Mouse (Mus musculus): Measurements from ENCODE around the gene Nprl3. TPM values are rescaled to one million over a fixed set of nuclear protein-coding genes. Genes with fewer than 3 reads are reported as not detected.

The Nprl3 gene
- polyA plus RNA-seq, 1 experiment from 2014 or later: 34.6 TPM

DNA sequence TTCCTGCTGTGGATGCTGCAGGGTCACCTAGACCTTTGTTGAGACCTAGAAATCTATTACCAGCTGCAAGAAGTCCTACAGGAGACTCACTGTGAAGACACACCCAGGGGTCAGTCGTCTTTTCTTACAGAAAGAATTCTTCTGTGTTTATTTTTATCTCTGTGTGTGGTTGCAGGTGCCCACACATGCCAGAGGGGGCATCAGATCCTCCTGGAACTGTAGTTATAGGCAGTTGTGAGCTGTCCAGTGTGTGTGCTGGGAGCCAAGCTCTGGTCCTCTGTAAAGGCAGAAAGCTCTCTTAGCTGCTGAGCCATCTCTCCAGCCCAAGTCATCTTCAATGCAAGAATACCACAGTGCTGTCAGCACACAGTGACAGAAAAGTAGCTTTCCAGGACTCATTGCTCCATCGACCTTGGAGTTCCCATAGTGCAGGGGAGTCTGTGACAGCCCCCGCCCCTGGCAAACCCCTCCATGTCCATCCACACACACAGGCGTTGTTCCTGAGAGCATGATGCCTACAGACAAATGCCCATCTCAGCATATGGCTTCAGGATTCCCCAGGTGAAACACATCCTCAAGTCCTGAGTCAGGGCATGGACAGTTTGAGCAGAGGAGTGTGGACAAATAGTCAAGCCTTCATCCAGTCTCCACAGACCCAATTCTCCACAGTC, 44.1 kb downstream of the Nprl3 start:
- Histone ChIP-seq H3K27ac (ENCODE audit: low read length) (peak overlapping the region; percentile 98), H3K36me3 (ENCODE audit: control insufficient read depth, insufficient read depth, low read length) (no peaks in the 10 kb centered on the region), H3K4me2 (ENCODE audit: low read depth, low read length) (no peak overlapping the region), H3K27me3 (replicated peaks; ENCODE audit: control insufficient read depth, insufficient read depth, low read length) (no peaks in the 10 kb centered on the region), H3K4me3 (ENCODE audit: low read length) (no peak overlapping the region), H3K4me1 (ENCODE audit: control insufficient read depth, insufficient read depth, low read length) (peaks cover 68% of the 10 kb centered on the region), H3K9me3 (ENCODE audit: control insufficient read depth, low read length) (no peaks in the 10 kb centered on the region), H3K9ac (ENCODE audit: low read depth, low read length) (no peak overlapping the region)
- ATAC-seq: no peak
- 72% methylated on average over 4 of the region's 4 CpGs for WGBS

DNA sequence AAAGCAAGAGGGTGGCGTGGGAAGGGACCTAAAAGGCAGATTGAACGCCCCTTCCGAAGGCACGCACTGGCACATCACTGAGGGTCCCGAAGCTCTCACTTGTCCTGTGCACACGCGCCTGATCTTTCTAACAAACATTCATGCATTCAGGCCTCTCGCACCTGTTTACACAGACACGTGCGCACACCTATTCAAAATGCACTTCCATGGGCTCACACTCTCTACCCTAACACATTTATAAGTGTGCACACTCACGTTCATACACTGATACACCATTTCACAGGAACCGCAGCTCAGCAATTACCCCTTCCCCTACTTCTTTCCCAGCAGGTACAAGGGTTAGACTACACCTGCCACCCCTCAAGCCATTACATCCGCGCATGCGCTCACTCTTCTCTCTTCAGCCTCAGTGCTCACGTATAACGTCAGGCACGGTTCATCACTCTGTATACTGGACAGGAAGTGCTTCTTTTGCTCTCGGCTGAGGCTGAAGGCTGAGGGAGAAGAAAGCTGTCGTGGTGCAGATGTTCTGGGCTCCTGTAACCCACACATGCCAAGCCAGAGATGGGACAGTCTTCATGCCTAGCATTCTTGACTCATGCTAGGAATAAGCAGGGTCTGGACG, 44.8 kb downstream of the Nprl3 start:
- Histone ChIP-seq H3K27me3 (replicated peaks; ENCODE audit: control insufficient read depth, insufficient read depth, low read length) (no peaks in the 10 kb centered on the region), H3K9ac (ENCODE audit: low read depth, low read length) (peak overlapping the region; percentile 98), H3K4me1 (ENCODE audit: control insufficient read depth, insufficient read depth, low read length) (peaks cover 72% of the 10 kb centered on the region), H3K9me3 (ENCODE audit: control insufficient read depth, low read length) (no peaks in the 10 kb centered on the region), H3K27ac (ENCODE audit: low read length) (peak overlapping the region; percentile 98), H3K4me2 (ENCODE audit: low read depth, low read length) (peak overlapping the region; percentile 72), H3K4me3 (ENCODE audit: low read length) (peak overlapping the region; percentile 92), H3K36me3 (ENCODE audit: control insufficient read depth, insufficient read depth, low read length) (no peaks in the 10 kb centered on the region)
- 6% methylated on average over 21 of the region's 21 CpGs for WGBS
- ATAC-seq: peak; percentile 11

DNA sequence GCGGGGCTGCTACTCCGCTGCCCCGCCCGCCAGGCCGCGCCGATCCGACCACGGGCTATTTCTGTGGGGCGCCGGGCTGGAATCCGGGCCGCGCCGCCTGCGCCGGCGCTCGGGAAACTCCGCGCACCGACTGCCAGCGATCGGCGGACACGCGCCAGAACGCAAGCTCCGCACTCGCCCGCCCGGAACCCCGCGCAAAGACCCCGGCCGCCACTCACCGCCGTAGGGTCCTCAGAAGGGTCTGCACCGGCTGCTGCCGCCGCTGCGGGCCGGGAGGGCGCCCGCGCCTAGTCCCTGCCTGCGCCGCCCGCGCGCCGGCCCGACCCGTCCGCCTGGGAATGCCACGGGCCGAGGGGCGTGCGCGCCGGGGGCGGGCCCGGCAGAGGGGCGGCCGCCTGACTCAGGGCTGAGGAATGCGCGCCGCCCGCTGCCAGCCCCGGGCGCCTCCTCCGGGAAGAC, 45.5 kb downstream of the Nprl3 start, which contains the start of gene Rhbdf1:
Rhbdf1 (minus strand) TSS at position 350 of the 459 bp plus-strand sequence.
- Histone ChIP-seq H3K9ac (ENCODE audit: low read depth, low read length) (peak within 1 kb of the TSS; percentile 98), H3K9me3 (ENCODE audit: control insufficient read depth, low read length) (no peaks in the 10 kb centered on the region), H3K27me3 (replicated peaks; ENCODE audit: control insufficient read depth, insufficient read depth, low read length) (no peaks in the 10 kb centered on the region), H3K27ac (ENCODE audit: low read length) (peak within 1 kb of the TSS; percentile 98), H3K4me1 (ENCODE audit: control insufficient read depth, insufficient read depth, low read length) (peaks cover 67% of the 10 kb centered on the region), H3K4me3 (ENCODE audit: low read length) (peak within 1 kb of the TSS; percentile 92), H3K36me3 (ENCODE audit: control insufficient read depth, insufficient read depth, low read length) (no peaks in the 10 kb centered on the region), H3K4me2 (ENCODE audit: low read depth, low read length) (peak within 1 kb of the TSS; percentile 72)
- peak; percentile 43 for ATAC-seq
- under 1% methylated on average over 50 of the region's 72 CpGs for WGBS

DNA sequence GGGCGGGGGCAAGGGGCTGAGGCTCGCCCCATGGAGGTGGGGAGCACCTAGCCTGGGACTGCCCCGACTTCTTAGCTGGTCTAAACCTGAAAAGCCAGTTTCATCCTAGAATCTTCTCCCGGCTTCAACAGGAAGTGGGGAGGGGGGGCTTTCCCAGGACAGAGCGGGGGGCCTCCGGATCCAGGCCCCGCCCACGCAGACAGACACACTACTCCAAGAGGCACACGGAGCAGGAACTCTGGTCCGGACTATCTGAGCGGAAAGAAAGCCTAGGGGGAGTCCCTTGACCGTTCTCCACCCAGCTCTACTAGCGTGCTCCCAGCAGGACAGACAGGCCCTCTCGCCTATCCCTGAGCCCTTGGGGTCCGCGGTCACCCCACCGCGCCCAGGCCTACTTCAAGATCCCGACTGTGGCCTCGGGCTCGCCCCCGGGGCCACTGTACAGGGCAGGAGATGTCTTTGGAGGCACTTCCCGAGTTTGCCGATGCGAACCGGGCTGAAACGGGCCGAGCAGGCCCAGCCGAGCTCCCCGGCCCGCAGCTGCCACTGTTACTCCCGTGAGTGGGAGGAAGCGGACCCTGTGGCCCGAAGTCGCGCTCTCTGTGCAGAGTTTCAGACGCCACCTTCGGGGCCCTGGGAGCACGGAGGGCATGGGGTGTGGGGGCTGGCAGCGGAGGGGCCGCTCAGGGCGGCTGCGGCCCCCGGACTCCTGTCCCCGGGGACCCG, 46.1 kb downstream of the Nprl3 start:
- H3K36me3 ChIP-seq (ENCODE audit: control insufficient read depth, insufficient read depth, low read length): no peaks in the 10 kb centered on the region
- H3K27me3 ChIP-seq (replicated peaks; ENCODE audit: control insufficient read depth, insufficient read depth, low read length): no peaks in the 10 kb centered on the region
- H3K9me3 ChIP-seq (ENCODE audit: control insufficient read depth, low read length): no peaks in the 10 kb centered on the region
- peak; percentile 68 for ATAC-seq
- peak overlapping the region; percentile 98 for H3K9ac ChIP-seq (ENCODE audit: low read depth, low read length)
- peaks cover 65% of the 10 kb centered on the region for H3K4me1 ChIP-seq (ENCODE audit: control insufficient read depth, insufficient read depth, low read length)
- under 1% methylated on average over 46 of the region's 46 CpGs for WGBS
- peak overlapping the region; percentile 72 for H3K4me2 ChIP-seq (ENCODE audit: low read depth, low read length)
- peak overlapping the region; percentile 98 for H3K27ac ChIP-seq (ENCODE audit: low read length)
- peak overlapping the region; percentile 92 for H3K4me3 ChIP-seq (ENCODE audit: low read length)

DNA sequence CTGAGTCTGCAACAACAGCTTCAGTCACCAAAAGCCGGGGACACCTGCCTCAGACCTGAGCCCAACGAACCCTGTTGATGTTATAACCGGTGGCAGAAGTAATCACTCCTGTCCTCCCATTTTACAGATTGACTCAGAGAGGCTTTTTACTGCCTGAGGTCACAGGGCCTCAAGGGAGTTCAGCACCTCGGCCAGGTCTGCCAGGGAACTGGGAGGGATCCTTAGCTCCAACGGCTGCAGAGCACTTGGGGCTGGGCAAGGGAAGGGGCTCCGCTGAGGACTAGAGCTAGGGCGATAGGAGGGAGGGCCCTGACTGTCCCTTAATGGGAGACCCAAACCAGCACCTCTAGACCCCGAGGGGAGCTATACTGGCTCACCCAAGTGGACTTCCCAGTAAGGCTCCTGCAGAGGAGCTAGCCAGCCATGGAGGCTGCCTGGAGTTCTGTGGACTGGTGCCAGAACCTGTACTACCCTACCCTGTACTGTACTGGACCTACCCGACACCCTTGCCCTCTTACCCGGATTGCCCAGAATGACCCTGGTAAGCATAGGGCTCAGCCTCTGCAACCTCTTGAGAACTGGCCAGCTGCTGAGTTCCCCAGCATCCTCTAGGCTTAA, 46.8 kb downstream of the Nprl3 start:
- peak overlapping the region; percentile 98 for H3K27ac ChIP-seq (ENCODE audit: low read length)
- H3K4me2 ChIP-seq (ENCODE audit: low read depth, low read length): peak overlapping the region; percentile 72
- peak overlapping the region; percentile 92 for H3K4me3 ChIP-seq (ENCODE audit: low read length)
- H3K9ac ChIP-seq (ENCODE audit: low read depth, low read length): peak overlapping the region; percentile 98
- H3K9me3 ChIP-seq (ENCODE audit: control insufficient read depth, low read length): no peaks in the 10 kb centered on the region
- no peaks in the 10 kb centered on the region for H3K27me3 ChIP-seq (replicated peaks; ENCODE audit: control insufficient read depth, insufficient read depth, low read length)
- 33% methylated on average over 10 of the region's 10 CpGs for WGBS
- peaks cover 61% of the 10 kb centered on the region for H3K4me1 ChIP-seq (ENCODE audit: control insufficient read depth, insufficient read depth, low read length)
- H3K36me3 ChIP-seq (ENCODE audit: control insufficient read depth, insufficient read depth, low read length): peaks cover 3% of the 10 kb centered on the region; the same call in 1 of the 2 replicates
- no peak for ATAC-seq

DNA sequence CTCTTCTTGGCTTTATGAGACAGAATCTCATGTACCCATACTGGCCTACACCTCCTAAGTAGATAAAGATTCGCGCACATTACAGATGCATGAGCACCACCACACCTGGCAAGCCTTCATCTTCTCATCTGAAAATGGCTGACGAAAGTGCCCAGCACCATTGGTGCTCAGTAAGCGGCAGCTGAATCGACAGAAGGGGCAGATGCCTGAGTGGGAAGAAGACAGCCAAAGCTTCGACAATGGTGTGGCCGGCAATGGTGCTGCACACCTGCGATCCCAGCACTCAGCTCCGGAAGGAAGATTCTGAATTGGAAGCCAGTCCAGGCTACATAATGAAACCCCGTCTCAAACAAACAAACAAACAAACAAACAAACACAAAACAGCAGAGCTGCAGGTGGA, 48.2 kb downstream of the Nprl3 start:
- Histone ChIP-seq H3K9me3 (ENCODE audit: control insufficient read depth, low read length) (no peaks in the 10 kb centered on the region), H3K27ac (ENCODE audit: low read length) (no peak overlapping the region), H3K36me3 (ENCODE audit: control insufficient read depth, insufficient read depth, low read length) (peaks cover 17% of the 10 kb centered on the region; the same call in 1 of the 2 replicates), H3K27me3 (replicated peaks; ENCODE audit: control insufficient read depth, insufficient read depth, low read length) (no peaks in the 10 kb centered on the region), H3K4me3 (ENCODE audit: low read length) (0 out of 2 replicates have a peak overlapping the region, but pooled peaks have one; percentile 2), H3K4me2 (ENCODE audit: low read depth, low read length) (0 out of 2 replicates have a peak overlapping the region, but pooled peaks have one; percentile 10), H3K9ac (ENCODE audit: low read depth, low read length) (no peak overlapping the region; the same call in 1 of the 2 replicates), H3K4me1 (ENCODE audit: control insufficient read depth, insufficient read depth, low read length) (peaks cover 46% of the 10 kb centered on the region)
- no peak for ATAC-seq
- WGBS: 85% methylated on average over 10 of the region's 10 CpGs

DNA sequence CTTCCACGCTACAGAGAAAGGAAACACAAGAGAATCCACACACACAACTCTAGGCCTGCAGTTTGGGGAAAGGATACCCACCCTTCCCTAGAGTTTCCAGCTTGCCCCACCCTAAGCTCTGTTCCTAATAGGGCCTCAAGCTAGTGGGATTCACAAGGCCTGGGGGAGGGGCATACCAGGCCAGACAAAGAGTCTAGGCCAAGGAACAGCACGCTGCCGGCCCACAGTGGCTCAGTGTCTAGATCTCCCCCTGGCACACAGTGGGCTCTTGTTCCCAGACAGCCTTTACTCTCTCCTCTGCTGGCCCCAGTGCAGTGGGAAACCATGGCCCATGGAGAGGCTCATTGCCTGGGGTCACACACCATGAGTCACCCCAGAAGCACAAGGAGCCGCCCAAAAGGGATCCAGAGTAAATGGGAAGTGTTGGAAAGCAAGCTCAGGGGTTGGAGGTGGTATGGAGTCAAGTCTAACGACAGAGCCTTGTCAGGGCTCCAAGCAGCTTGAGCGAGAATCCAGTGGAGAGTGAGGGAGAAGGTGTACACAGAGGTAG, 48.9 kb downstream of the Nprl3 start:
- WGBS: 61% methylated on average over 6 of the region's 6 CpGs
- no peaks in the 10 kb centered on the region for H3K27me3 ChIP-seq (replicated peaks; ENCODE audit: control insufficient read depth, insufficient read depth, low read length)
- no peak overlapping the region for H3K27ac ChIP-seq (ENCODE audit: low read length)
- 0 out of 2 replicates have a peak overlapping the region, but pooled peaks have one; percentile 27 for H3K9ac ChIP-seq (ENCODE audit: low read depth, low read length)
- ATAC-seq: no peak
- H3K4me2 ChIP-seq (ENCODE audit: low read depth, low read length): no peak overlapping the region
- H3K4me1 ChIP-seq (ENCODE audit: control insufficient read depth, insufficient read depth, low read length): peaks cover 42% of the 10 kb centered on the region
- no peaks in the 10 kb centered on the region for H3K9me3 ChIP-seq (ENCODE audit: control insufficient read depth, low read length)
- peaks cover 23% of the 10 kb centered on the region for H3K36me3 ChIP-seq (ENCODE audit: control insufficient read depth, insufficient read depth, low read length)
- H3K4me3 ChIP-seq (ENCODE audit: low read length): no peak overlapping the region

DNA sequence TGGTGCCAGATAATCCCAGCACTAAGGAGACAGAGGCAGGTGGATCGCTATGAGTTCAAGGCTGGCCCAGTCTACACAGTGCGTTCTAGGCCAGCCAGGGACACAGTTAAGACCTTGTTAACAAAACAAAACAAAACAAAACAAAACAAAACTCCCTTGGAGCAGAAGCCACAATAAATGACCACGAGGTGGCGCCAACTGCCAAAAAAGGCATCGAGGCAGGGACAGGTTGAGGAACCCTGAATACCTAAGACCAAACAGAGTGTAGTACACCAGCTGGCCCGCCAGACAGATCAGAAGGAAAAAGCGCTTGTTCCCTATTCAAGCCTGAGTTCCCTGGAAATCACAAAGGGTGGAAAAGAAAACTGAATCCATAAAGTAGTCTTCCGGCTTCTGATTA, 50.7 kb downstream of the Nprl3 start:
- Histone ChIP-seq H3K36me3 (ENCODE audit: control insufficient read depth, insufficient read depth, low read length) (peaks cover 36% of the 10 kb centered on the region), H3K4me3 (ENCODE audit: low read length) (no peak overlapping the region), H3K4me2 (ENCODE audit: low read depth, low read length) (no peak overlapping the region), H3K27ac (ENCODE audit: low read length) (no peak overlapping the region), H3K4me1 (ENCODE audit: control insufficient read depth, insufficient read depth, low read length) (peaks cover 30% of the 10 kb centered on the region), H3K27me3 (replicated peaks; ENCODE audit: control insufficient read depth, insufficient read depth, low read length) (no peaks in the 10 kb centered on the region), H3K9me3 (ENCODE audit: control insufficient read depth, low read length) (no peaks in the 10 kb centered on the region), H3K9ac (ENCODE audit: low read depth, low read length) (no peak overlapping the region)
- no peak for ATAC-seq
- WGBS: 21% methylated on average over 8 of the region's 8 CpGs

Data from intestine, embryonic 16.5 days (tissue).